11 mouse cellular contexts compared by ENCODE assay signal in genomic region chr9:44686638-44687037, GRCm38 (mm10). TPM values are rescaled to one million over a fixed set of nuclear protein-coding genes. Genes with fewer than 3 reads are reported as not detected.
DNase-seq lines count a peak whose midpoint lies in the region; ATAC-seq lines count a peak whose summit lies in the region.
"Had no signal": no experiment of that assay in that cellular context is flagged by ENCODE, and none has a peak within 500 bp of the region (broad histone marks: within the 10 kb centered on the region; RNA-seq: fewer than 3 reads in every experiment).

No protein-coding gene starts in this region.

- H3K4me3 ChIP-seq in kidney, embryonic 14.5 days (ENCODE audit: low read length), result no peak overlapping the region
- H3K4me3 ChIP-seq in forebrain, embryonic 10.5 days, result no peak overlapping the region
- H3K4me3 ChIP-seq in midbrain, embryonic 13.5 days (replicated peaks), result no peak overlapping the region

- ATAC-seq in kidney, embryonic 14.5 days (ENCODE audit: low FRiP score, low TSS enrichment), result peak; percentile 18; the same call in 1 of the 2 replicates
- ATAC-seq in midbrain, embryonic 13.5 days, result peak; percentile 82
- no peak for ATAC-seq in frontal cortex, adult (ENCODE audit: low TSS enrichment)

- H3K27ac ChIP-seq in kidney, embryonic 14.5 days (ENCODE audit: low read depth, low read length), result peak overlapping the region; percentile 78; the same call in 1 of the 2 replicates
- peak overlapping the region; percentile 48; the same call in 1 of the 2 replicates for H3K27ac ChIP-seq in forebrain, embryonic 10.5 days
- H3K27ac ChIP-seq in midbrain, embryonic 13.5 days, result peak overlapping the region; percentile 85

- WGBS in kidney, embryonic 14.5 days, result 43% methylated on average over 5 of the region's 5 CpGs
- 66% methylated on average over 5 of the region's 5 CpGs for WGBS in forebrain, embryonic 10.5 days
- 16% methylated on average over 5 of the region's 5 CpGs for WGBS in midbrain, embryonic 13.5 days

- no peak for DNase-seq in kidney, postnatal 36 days
- peak; percentile 41 for DNase-seq in Muller cell, postnatal 12 days (ENCODE audit: inconsistent ontology term)
- no peak for DNase-seq in forebrain, embryonic 10.5 days (ENCODE audit: extremely low spot score, low spot score)
- DNase-seq in adrenal gland, postnatal 4 days (ENCODE audit: low spot score in 2 of 2), result no peak
- no peak for DNase-seq in gastrocnemius, postnatal 10 days

- H3K9ac ChIP-seq in kidney, embryonic 14.5 days (ENCODE audit: low read depth, low read length), result no peak overlapping the region
- peak overlapping the region; percentile 32; the same call in 1 of the 2 replicates for H3K9ac ChIP-seq in midbrain, embryonic 13.5 days (replicated peaks)

- H3K4me2 ChIP-seq in kidney, embryonic 14.5 days (replicated peaks; ENCODE audit: low read depth, low read length), result no peak overlapping the region
- peak overlapping the region; percentile 11 for H3K4me2 ChIP-seq in midbrain, embryonic 13.5 days (replicated peaks)

- peaks cover 10% of the 10 kb centered on the region; the same call in 1 of the 2 replicates for H3K36me3 ChIP-seq in kidney, embryonic 14.5 days (ENCODE audit: control insufficient read depth, insufficient read depth, low read length)
- peaks cover 52% of the 10 kb centered on the region for H3K36me3 ChIP-seq in forebrain, embryonic 10.5 days (replicated peaks)
- peaks cover 43% of the 10 kb centered on the region for H3K36me3 ChIP-seq in midbrain, embryonic 13.5 days

- H3K27me3 ChIP-seq in kidney, embryonic 14.5 days (ENCODE audit: control insufficient read depth, insufficient read depth, low read length), result no peaks in the 10 kb centered on the region
- H3K27me3 ChIP-seq in forebrain, embryonic 10.5 days (ENCODE audit: poor library complexity, severe bottlenecking), result no peaks in the 10 kb centered on the region
- no peaks in the 10 kb centered on the region for H3K27me3 ChIP-seq in midbrain, embryonic 13.5 days

- peaks cover 15% of the 10 kb centered on the region for H3K4me1 ChIP-seq in kidney, embryonic 14.5 days (ENCODE audit: control insufficient read depth, insufficient read depth, low read length)
- H3K4me1 ChIP-seq in forebrain, embryonic 10.5 days, result peaks cover 43% of the 10 kb centered on the region
- H3K4me1 ChIP-seq in midbrain, embryonic 13.5 days (replicated peaks), result peaks cover 33% of the 10 kb centered on the region

- no peaks in the 10 kb centered on the region for H3K9me3 ChIP-seq in kidney, embryonic 14.5 days (ENCODE audit: control insufficient read depth, low read length)
- no peaks in the 10 kb centered on the region for H3K9me3 ChIP-seq in forebrain, embryonic 10.5 days
- no peaks in the 10 kb centered on the region for H3K9me3 ChIP-seq in midbrain, embryonic 13.5 days

RNA-seq across cellular contexts. Expression of gene Treh, which starts 13.6 kb away (rescaled TPM):
- polyA plus RNA-seq in kidney, embryonic 14.5 days (2014; fragmentation: Nextera tagmentation; extraction: Ambion mirVana), result not detected in 2 replicates
- not detected in 2 replicates for polyA plus RNA-seq in forebrain, embryonic 10.5 days (2016; fragmentation: Nextera tagmentation; extraction: Ambion mirVana)
- polyA plus RNA-seq in midbrain, embryonic 13.5 days (2015; fragmentation: Nextera tagmentation; extraction: Ambion mirVana), result not detected in 2 replicates
- total RNA-seq in adrenal gland, postnatal 4 days (2021), result not detected
- total RNA-seq in gastrocnemius, postnatal 10 days (2021), result not detected
- total RNA-seq: heart, adult 8-10 months; neutrophil, adult 5-6 weeks had no signal
- polyA plus RNA-seq: limb, embryonic 11.5 days had no signal

RNA-seq across cellular contexts. Expression of gene Phldb1, which starts 48.4 kb away (rescaled TPM):
- polyA plus RNA-seq in kidney, embryonic 14.5 days (2014; fragmentation: Nextera tagmentation; extraction: Ambion mirVana), result 24.9 and 28.7 TPM in 2 replicates
- polyA plus RNA-seq in forebrain, embryonic 10.5 days (2016; fragmentation: Nextera tagmentation; extraction: Ambion mirVana), result 37.8 and 44.7 TPM in 2 replicates
- 47.9 and 55.5 TPM in 2 replicates for polyA plus RNA-seq in midbrain, embryonic 13.5 days (2015; fragmentation: Nextera tagmentation; extraction: Ambion mirVana)
- total RNA-seq in adrenal gland, postnatal 4 days (2021), result 10 to 100 TPM; 58.5 to 76.1 TPM
- total RNA-seq in gastrocnemius, postnatal 10 days (2021), result 10 to 100 TPM; 49.8 to 82.4 TPM
- total RNA-seq: neutrophil, adult 5-6 weeks had no signal
